Mouse (Mus musculus) Patski (cell line): ENCODE results near the gene Mtus2. TPM values are rescaled to one million over a fixed set of nuclear protein-coding genes. Genes with fewer than 3 reads are reported as not detected.
"Not testable (repeated sequence)": the region's sequence is repeated elsewhere in the genome, so short reads cannot be mapped to it uniquely, and the experiment has no call there.

ENCODE experiments used
- ATAC-seq: fragments of 100-300 bp; one replicate; pipeline ENCODE4 v1.8.0; 2021
- CTCF ChIA-PET: fragments of 350-600 bp; sonication (Branson Sonifier 250); formaldehyde crosslinking; loops from one replicate; lab custom pipeline; 2022; ENCODE audit warnings: inconsistent platforms; lab: Charles Lee
- POLR2A ChIA-PET: fragments of 350-600 bp; sonication (Branson Sonifier 250); formaldehyde crosslinking; loops from one replicate; lab custom pipeline; 2022; ENCODE audit warnings: antibody characterized with exemption, inconsistent platforms; lab: Charles Lee
- DNase-seq: peaks from one replicate; pipeline ENCODE4 v3.0.0-alpha.2; 2011; ENCODE audit warnings: low read depth, low spot score
- H3K27me3 ChIP-seq: fragments of 371-371 bp; one replicate; pipeline ENCODE4 v1.5.1; 2021
- CTCF ChIP-seq: fragments of 100-300 bp; IDR thresholded peaks from one replicate; pipeline ENCODE4 v1.5.1; 2021
- in situ Hi-C: fragments of 300-500 bp; cut with MboI; formaldehyde crosslinking; loops from 3 replicates; pipeline ENCODE4 v1.11.1; 2018; ENCODE audit warnings: low pct_unique_long_range_greater_than_20kb, mixed read lengths
- polyA plus RNA-seq: library from polyadenylated mRNA; unstranded; gene quantifications from one replicate; pipeline ENCODE4 v1.2.3, GENCODE M21; 2021

Gene Mtus2
- polyA plus RNA-seq, 1 experiment from 2014 or later = 1.3 TPM

GRCm38 (mm10) chr5:147925935-147926604 lies 31.1 kb upstream of the Mtus2 start:
- in situ Hi-C loops = no loop called here
- POLR2A ChIA-PET = no interaction called here

GRCm38 (mm10) chr5:147928668-147929497 lies 28.2 kb upstream of the Mtus2 start:
- no peak for ATAC-seq
- ChIA-PET POLR2A (no interaction called here), CTCF (interaction anchor here (1.2 to 1.5 kb wide), 3 partner anchors 11 to 21 kb away, joined by 3 to 4 read pairs (median 4); no protein-coding TSS in a partner anchor)
- no peak for DNase-seq
- no peaks in the 10 kb centered on the region for H3K27me3 ChIP-seq
- in situ Hi-C loops = no loop called here
- peak; percentile 65 for TF ChIP-seq CTCF

More at GRCm38 (mm10) chr5:147925935-147926604, 31.1 kb upstream of the Mtus2 start:
- CTCF ChIA-PET = interaction anchor here (0.8 to 1.6 kb wide), 2 partner anchors 19 to 41 kb away, joined by 3 to 6 read pairs; no protein-coding TSS in a partner anchor
- peak; percentile 67 for TF ChIP-seq CTCF
- no peak for DNase-seq
- no peaks in the 10 kb centered on the region for H3K27me3 ChIP-seq
- no peak for ATAC-seq

GRCm38 (mm10) chr5:147935096-147935495 lies 22.0 kb upstream of the Mtus2 start:
- ATAC-seq (no peak), DNase-seq (no peak)
- ChIA-PET CTCF (interaction anchor here (1.0 kb wide), 1 partner anchor 10 kb away, joined by 3 read pairs; no protein-coding TSS in a partner anchor), POLR2A (no interaction called here)
- no peak for TF ChIP-seq CTCF
- no peaks in the 10 kb centered on the region for H3K27me3 ChIP-seq
- in situ Hi-C loops = no loop called here

- in situ Hi-C loops = no loop called here
- no peak for TF ChIP-seq CTCF
- ATAC-seq (peak; percentile 22), DNase-seq (peak; percentile 73)
- POLR2A ChIA-PET = no interaction called here
- CTCF ChIA-PET = interaction anchor here (1.3 kb wide), 1 partner anchor 303 kb away, joined by 4 read pairs; no protein-coding TSS in a partner anchor
- H3K27me3 ChIP-seq = no peaks in the 10 kb centered on the region
Measured at GRCm38 (mm10) chr5:147939226-147939625, 17.9 kb upstream of the Mtus2 start.

- in situ Hi-C loops = no loop called here
- peak; percentile 37 for ATAC-seq
- H3K27me3 ChIP-seq = peaks cover 12% of the 10 kb centered on the region
- POLR2A ChIA-PET = interaction anchor here (1.0 kb wide), 1 partner anchor 51 kb away, joined by 4 read pairs; no protein-coding TSS in a partner anchor
- peak; percentile 87 for TF ChIP-seq CTCF
- no peak for DNase-seq
- CTCF ChIA-PET = interaction anchor here (0.5 to 1.5 kb wide), 5 partner anchors 9 to 218 kb away, joined by 3 to 6 read pairs (median 3); no protein-coding TSS in a partner anchor
Measured at GRCm38 (mm10) chr5:147945000-147945666, 12.0 kb upstream of the Mtus2 start.

- POLR2A ChIA-PET = no interaction called here
- in situ Hi-C loops = no loop called here
- no peak for TF ChIP-seq CTCF
- H3K27me3 ChIP-seq = peaks cover 12% of the 10 kb centered on the region
- ATAC-seq (no peak), DNase-seq (no peak)
- CTCF ChIA-PET = no interaction called here
Measured at GRCm38 (mm10) chr5:147949881-147950280, 7.2 kb upstream of the Mtus2 start.

- in situ Hi-C loops = no loop called here
- peaks cover 19% of the 10 kb centered on the region for H3K27me3 ChIP-seq
- DNase-seq (no peak), ATAC-seq (no peak)
- POLR2A ChIA-PET = no interaction called here
- CTCF ChIA-PET = no interaction called here
- no peak for TF ChIP-seq CTCF
Measured at GRCm38 (mm10) chr5:147951751-147952150, 5.4 kb upstream of the Mtus2 start.

- POLR2A ChIA-PET, in situ Hi-C loops, ATAC-seq, DNase-seq: not testable (repeated sequence)
- peaks cover 27% of the 10 kb centered on the region for H3K27me3 ChIP-seq
- CTCF ChIA-PET = interaction anchor here (0.7 kb wide), 1 partner anchor 289 kb away, joined by 3 read pairs; no protein-coding TSS in a partner anchor
Measured at GRCm38 (mm10) chr5:147953181-147953580, 3.9 kb upstream of the Mtus2 start.

- in situ Hi-C loops = loop anchor here (5.0 kb wide), 1 partner anchor 287 kb away; no protein-coding TSS in a partner anchor
- CTCF ChIA-PET = interaction anchor here (1.0 kb wide), 2 partner anchors 281 to 283 kb away, joined by 3 read pairs; no protein-coding TSS in a partner anchor
- TF ChIP-seq CTCF = no peak
- ATAC-seq (no peak), DNase-seq (no peak)
- POLR2A ChIA-PET = no interaction called here
- H3K27me3 ChIP-seq = peaks cover 20% of the 10 kb centered on the region
Measured at GRCm38 (mm10) chr5:147955671-147956070, 1.4 kb upstream of the Mtus2 start.

GRCm38 (mm10) chr5:147956421-147956820 lies 699 bp upstream of the Mtus2 start:
- TF ChIP-seq CTCF = no peak
- in situ Hi-C loops = loop anchor here (5.0 kb wide), 1 partner anchor 286 kb away; no protein-coding TSS in a partner anchor
- CTCF ChIA-PET = interaction anchor here (1.0 kb wide), 2 partner anchors 281 to 282 kb away, joined by 3 read pairs; no protein-coding TSS in a partner anchor
- POLR2A ChIA-PET = no interaction called here
- peaks cover 20% of the 10 kb centered on the region for H3K27me3 ChIP-seq
- DNase-seq (no peak), ATAC-seq (no peak)
